Mouse (Mus musculus): Measurements from ENCODE around the gene Kcnab1. TPM values are rescaled to one million over a fixed set of nuclear protein-coding genes. Genes with fewer than 3 reads are reported as not detected.

The Kcnab1 gene
- polyA plus RNA-seq, 1 experiment from 2014 or later: 3.0 TPM

DNA sequence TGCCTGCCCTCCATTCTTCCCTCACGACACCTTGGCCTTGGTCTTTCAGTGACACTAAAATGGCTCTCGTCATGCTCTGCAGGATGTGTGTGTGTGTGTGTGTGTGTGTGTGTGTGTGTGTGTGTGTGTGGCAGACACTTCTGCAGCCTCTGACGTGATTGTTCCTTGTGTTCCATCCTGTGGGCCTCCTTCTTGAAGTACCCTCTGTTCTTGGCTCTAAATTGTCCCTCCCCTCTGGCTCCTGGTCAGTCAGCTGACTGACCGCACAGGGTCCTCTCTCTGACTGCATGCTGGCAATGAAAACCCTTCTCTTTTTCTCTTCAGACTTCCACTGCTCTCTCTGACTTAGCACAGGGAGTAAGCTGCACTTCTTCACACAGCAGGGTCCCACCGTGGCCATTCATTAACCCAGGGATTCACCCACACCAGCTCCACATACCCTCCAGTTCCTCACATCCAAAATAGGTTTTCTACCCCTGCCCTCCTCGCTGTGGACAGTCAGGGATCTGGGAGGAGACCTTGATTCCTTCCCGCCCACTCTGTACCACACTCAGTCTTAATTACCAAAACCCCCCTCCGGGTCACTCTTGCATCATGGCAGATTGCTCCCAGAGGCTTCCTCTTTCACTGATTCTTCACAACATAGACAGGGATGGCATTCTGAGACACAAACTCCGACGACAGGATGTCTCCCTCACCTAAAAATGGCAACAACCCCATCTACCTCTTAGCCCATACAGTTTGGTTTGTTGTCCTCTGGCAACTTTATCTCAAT, 244.3 kb downstream of the Kcnab1 start:
- no peaks in the 10 kb centered on the region for H3K36me3 ChIP-seq (replicated peaks; ENCODE audit: control insufficient read depth, insufficient read depth, low read depth, low read length)
- H3K4me1 ChIP-seq (ENCODE audit: control insufficient read depth, insufficient read depth, low read length): no peaks in the 10 kb centered on the region
- DNase-seq (ENCODE audit: low spot score) (no peak), ATAC-seq (replicated peaks; ENCODE audit: insufficient number of reproducible peaks, low FRiP score, low TSS enrichment, low read depth) (no peak)
- H3K4me2 ChIP-seq (ENCODE audit: low read depth, low read length): no peak overlapping the region
- H3K9ac ChIP-seq (replicated peaks; ENCODE audit: low read length): no peak overlapping the region
- H3K9me3 ChIP-seq (replicated peaks; ENCODE audit: control insufficient read depth, low read length): no peaks in the 10 kb centered on the region
- WGBS: 67% methylated on average over 10 of the region's 10 CpGs
- H3K4me3 ChIP-seq (ENCODE audit: low read depth, low read length): no peak overlapping the region
- H3K27ac ChIP-seq (replicated peaks; ENCODE audit: low read depth, low read length): no peak overlapping the region
- H3K27me3 ChIP-seq (ENCODE audit: control insufficient read depth, insufficient read depth, low read length): no peaks in the 10 kb centered on the region

DNA sequence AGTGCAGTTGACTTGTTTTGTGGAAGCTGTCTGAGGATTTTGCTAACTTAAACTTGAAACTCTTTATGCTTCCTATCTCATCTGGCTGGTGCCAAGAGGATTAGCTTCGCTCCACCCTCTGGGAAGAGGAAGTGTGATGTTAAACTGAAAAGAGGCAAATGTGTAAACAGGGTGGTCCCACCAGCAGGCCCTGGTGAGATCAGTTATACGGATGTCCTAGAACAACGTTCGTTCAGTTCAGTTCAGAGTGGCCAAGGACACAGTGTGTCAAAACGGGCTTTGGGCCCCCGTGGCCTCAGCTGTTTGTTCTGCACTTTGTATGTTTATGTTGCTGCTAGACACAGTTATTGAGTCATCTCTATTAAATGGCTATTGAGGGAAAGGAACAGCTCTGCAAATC, 246.3 kb downstream of the Kcnab1 start:
- H3K4me1 ChIP-seq (ENCODE audit: control insufficient read depth, insufficient read depth, low read length): no peaks in the 10 kb centered on the region; the same call in 1 of the 2 replicates
- no peaks in the 10 kb centered on the region for H3K36me3 ChIP-seq (replicated peaks; ENCODE audit: control insufficient read depth, insufficient read depth, low read depth, low read length)
- no peak overlapping the region for H3K4me3 ChIP-seq (ENCODE audit: low read depth, low read length)
- no peak for ATAC-seq (replicated peaks; ENCODE audit: insufficient number of reproducible peaks, low FRiP score, low TSS enrichment, low read depth)
- WGBS: 77% methylated on average over 6 of the region's 6 CpGs
- H3K4me2 ChIP-seq (ENCODE audit: low read depth, low read length): no peak overlapping the region
- H3K27ac ChIP-seq (replicated peaks; ENCODE audit: low read depth, low read length): no peak overlapping the region
- DNase-seq (ENCODE audit: low spot score): no peak
- H3K9ac ChIP-seq (replicated peaks; ENCODE audit: low read length): no peak overlapping the region
- no peaks in the 10 kb centered on the region for H3K9me3 ChIP-seq (replicated peaks; ENCODE audit: control insufficient read depth, low read length)
- no peaks in the 10 kb centered on the region for H3K27me3 ChIP-seq (ENCODE audit: control insufficient read depth, insufficient read depth, low read length)

- H3K4me3 ChIP-seq (ENCODE audit: low read depth, low read length): no peak overlapping the region
- H3K27ac ChIP-seq (replicated peaks; ENCODE audit: low read depth, low read length): no peak overlapping the region
- WGBS: 56% methylated on average over 2 of the region's 2 CpGs
- H3K9me3 ChIP-seq (replicated peaks; ENCODE audit: control insufficient read depth, low read length): no peaks in the 10 kb centered on the region
- no peaks in the 10 kb centered on the region; the same call in 1 of the 2 replicates for H3K4me1 ChIP-seq (ENCODE audit: control insufficient read depth, insufficient read depth, low read length)
- ATAC-seq (replicated peaks; ENCODE audit: insufficient number of reproducible peaks, low FRiP score, low TSS enrichment, low read depth) (no peak), DNase-seq (ENCODE audit: low spot score) (no peak)
- H3K36me3 ChIP-seq (replicated peaks; ENCODE audit: control insufficient read depth, insufficient read depth, low read depth, low read length): no peaks in the 10 kb centered on the region
- no peak overlapping the region for H3K9ac ChIP-seq (replicated peaks; ENCODE audit: low read length)
- no peaks in the 10 kb centered on the region for H3K27me3 ChIP-seq (ENCODE audit: control insufficient read depth, insufficient read depth, low read length)
- H3K4me2 ChIP-seq (ENCODE audit: low read depth, low read length): no peak overlapping the region
Measured at GRCm38 (mm10) chr3:65358275-65358674, 249.1 kb downstream of the Kcnab1 start.

GRCm38 (mm10) chr3:65358841-65359240, 249.7 kb downstream of the Kcnab1 start:
- Histone ChIP-seq H3K4me3 (ENCODE audit: low read depth, low read length) (no peak overlapping the region), H3K36me3 (replicated peaks; ENCODE audit: control insufficient read depth, insufficient read depth, low read depth, low read length) (no peaks in the 10 kb centered on the region), H3K27me3 (ENCODE audit: control insufficient read depth, insufficient read depth, low read length) (no peaks in the 10 kb centered on the region), H3K4me1 (ENCODE audit: control insufficient read depth, insufficient read depth, low read length) (no peaks in the 10 kb centered on the region; the same call in 1 of the 2 replicates), H3K9me3 (replicated peaks; ENCODE audit: control insufficient read depth, low read length) (no peaks in the 10 kb centered on the region), H3K9ac (replicated peaks; ENCODE audit: low read length) (no peak overlapping the region), H3K27ac (replicated peaks; ENCODE audit: low read depth, low read length) (no peak overlapping the region), H3K4me2 (ENCODE audit: low read depth, low read length) (no peak overlapping the region)
- DNase-seq (ENCODE audit: low spot score) (no peak), ATAC-seq (replicated peaks; ENCODE audit: insufficient number of reproducible peaks, low FRiP score, low TSS enrichment, low read depth) (no peak)
- 89% methylated on average over 2 of the region's 2 CpGs for WGBS

DNA sequence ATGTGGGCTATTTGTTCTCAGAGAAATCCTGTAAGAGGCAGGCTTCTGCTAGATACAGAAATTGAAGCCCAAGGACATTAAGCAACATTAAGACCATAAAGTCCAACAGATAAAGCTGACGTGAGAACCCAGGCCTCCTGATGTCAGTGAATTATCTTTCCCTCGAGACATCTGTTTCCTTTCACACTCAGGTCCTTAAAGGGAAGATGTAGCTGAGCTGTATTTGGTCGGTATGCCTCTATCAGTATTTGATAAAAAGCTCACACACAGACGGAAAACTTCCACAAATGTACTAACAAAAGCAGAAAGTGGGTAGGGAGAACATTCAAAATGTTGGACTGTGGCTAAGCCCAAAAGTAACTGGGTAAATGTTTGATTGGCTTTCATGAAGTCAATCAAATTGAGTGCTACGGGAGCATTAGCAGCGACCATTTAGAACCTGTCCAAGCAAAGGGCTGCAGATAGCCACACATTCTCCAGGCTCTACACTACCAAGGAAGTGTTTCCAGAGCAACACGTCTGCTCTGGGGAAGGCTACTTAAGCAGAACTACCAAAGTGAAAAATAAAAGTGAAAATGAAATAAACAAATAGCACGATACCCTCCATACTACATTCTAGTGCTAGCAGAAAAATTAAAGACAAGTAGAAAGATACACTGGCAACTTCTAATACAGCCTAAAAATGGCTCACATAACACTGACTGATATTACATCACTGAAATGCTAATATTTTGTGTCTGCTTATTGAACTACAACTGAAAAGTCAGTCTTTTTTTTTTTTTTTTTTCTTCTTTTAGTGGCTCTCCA, 251.2 kb downstream of the Kcnab1 start:
- no peak overlapping the region for H3K4me2 ChIP-seq (ENCODE audit: low read depth, low read length)
- no peak overlapping the region for H3K9ac ChIP-seq (replicated peaks; ENCODE audit: low read length)
- no peak for ATAC-seq (replicated peaks; ENCODE audit: insufficient number of reproducible peaks, low FRiP score, low TSS enrichment, low read depth)
- 78% methylated on average over 8 of the region's 8 CpGs for WGBS
- no peak overlapping the region for H3K4me3 ChIP-seq (ENCODE audit: low read depth, low read length)
- H3K4me1 ChIP-seq (ENCODE audit: control insufficient read depth, insufficient read depth, low read length): no peaks in the 10 kb centered on the region; the same call in 1 of the 2 replicates
- no peak for DNase-seq (ENCODE audit: low spot score)
- no peaks in the 10 kb centered on the region for H3K27me3 ChIP-seq (ENCODE audit: control insufficient read depth, insufficient read depth, low read length)
- no peaks in the 10 kb centered on the region for H3K9me3 ChIP-seq (replicated peaks; ENCODE audit: control insufficient read depth, low read length)
- no peak overlapping the region; the same call in 1 of the 2 replicates for H3K27ac ChIP-seq (replicated peaks; ENCODE audit: low read depth, low read length)
- H3K36me3 ChIP-seq (replicated peaks; ENCODE audit: control insufficient read depth, insufficient read depth, low read depth, low read length): no peaks in the 10 kb centered on the region

GRCm38 (mm10) chr3:65363438-65363837, 254.3 kb downstream of the Kcnab1 start:
- Histone ChIP-seq H3K9ac (replicated peaks; ENCODE audit: low read length) (no peak overlapping the region), H3K27me3 (ENCODE audit: control insufficient read depth, insufficient read depth, low read length) (no peaks in the 10 kb centered on the region), H3K4me3 (ENCODE audit: low read depth, low read length) (no peak overlapping the region), H3K9me3 (replicated peaks; ENCODE audit: control insufficient read depth, low read length) (no peaks in the 10 kb centered on the region), H3K36me3 (replicated peaks; ENCODE audit: control insufficient read depth, insufficient read depth, low read depth, low read length) (no peaks in the 10 kb centered on the region), H3K4me2 (ENCODE audit: low read depth, low read length) (no peak overlapping the region), H3K4me1 (ENCODE audit: control insufficient read depth, insufficient read depth, low read length) (no peaks in the 10 kb centered on the region; the same call in 1 of the 2 replicates), H3K27ac (replicated peaks; ENCODE audit: low read depth, low read length) (no peak overlapping the region)
- no peak for ATAC-seq (replicated peaks; ENCODE audit: insufficient number of reproducible peaks, low FRiP score, low TSS enrichment, low read depth)
- 89% methylated on average over 1 of the region's 1 CpGs for WGBS
- no peak for DNase-seq (ENCODE audit: low spot score)

DNA sequence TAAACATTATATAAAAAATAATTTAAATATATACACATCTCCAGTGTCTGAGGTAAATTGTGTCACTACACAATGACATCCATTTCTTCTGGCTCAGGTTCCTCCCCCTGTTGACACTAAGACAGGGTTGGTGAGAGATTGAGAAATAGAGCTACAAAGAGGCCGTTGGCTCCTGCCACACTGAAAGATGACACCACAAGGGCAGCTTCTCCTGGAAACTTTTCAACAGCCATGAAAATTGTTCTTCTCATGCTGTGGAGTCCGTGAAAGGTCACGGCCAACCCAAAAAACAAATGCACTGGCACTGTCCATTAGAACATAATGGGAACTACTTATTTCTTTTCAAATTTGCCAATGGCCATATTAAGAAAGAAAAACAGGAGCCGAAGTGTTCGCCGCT, 256.0 kb downstream of the Kcnab1 start:
- no peak overlapping the region for H3K27ac ChIP-seq (replicated peaks; ENCODE audit: low read depth, low read length)
- no peaks in the 10 kb centered on the region for H3K9me3 ChIP-seq (replicated peaks; ENCODE audit: control insufficient read depth, low read length)
- H3K4me1 ChIP-seq (ENCODE audit: control insufficient read depth, insufficient read depth, low read length): no peaks in the 10 kb centered on the region
- no peaks in the 10 kb centered on the region for H3K36me3 ChIP-seq (replicated peaks; ENCODE audit: control insufficient read depth, insufficient read depth, low read depth, low read length)
- no peak overlapping the region for H3K4me3 ChIP-seq (ENCODE audit: low read depth, low read length)
- H3K27me3 ChIP-seq (ENCODE audit: control insufficient read depth, insufficient read depth, low read length): no peaks in the 10 kb centered on the region
- no peak overlapping the region for H3K4me2 ChIP-seq (ENCODE audit: low read depth, low read length)
- DNase-seq (ENCODE audit: low spot score): peak; percentile 18
- ATAC-seq (replicated peaks; ENCODE audit: insufficient number of reproducible peaks, low FRiP score, low TSS enrichment, low read depth): no peak
- 55% methylated on average over 6 of the region's 6 CpGs for WGBS
- H3K9ac ChIP-seq (replicated peaks; ENCODE audit: low read length): no peak overlapping the region

Measured in embryonic facial prominence, embryonic 11.5 days (tissue).